Comparison of ENCODE assay signal across 13 mouse cellular contexts in the genomic region with DNA sequence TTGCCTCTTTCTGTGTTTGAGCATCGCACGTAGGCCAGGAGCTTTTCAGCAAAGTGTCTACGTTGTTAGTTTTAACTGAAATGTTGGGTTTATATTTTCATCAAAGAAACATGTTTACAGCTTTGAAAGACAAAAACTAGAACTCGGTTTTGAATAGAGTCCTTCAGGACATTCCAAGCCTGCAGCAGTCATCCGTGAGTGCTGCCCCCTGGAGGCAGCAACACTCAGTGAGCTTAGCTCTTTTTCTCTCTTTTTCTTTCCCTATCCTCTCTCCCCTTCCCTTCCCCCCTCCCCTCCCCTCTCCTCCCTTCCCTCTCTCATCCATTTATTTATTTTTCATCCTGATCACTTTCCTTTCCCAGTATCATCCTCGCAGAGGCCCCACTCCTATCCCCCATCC. TPM values are rescaled to one million over a fixed set of nuclear protein-coding genes. Genes with fewer than 3 reads are reported as not detected.
DNase-seq lines count a peak whose midpoint lies in the region; ATAC-seq and TF ChIP-seq lines count a peak whose summit lies in the region.
"Had no signal": no experiment of that assay in that cellular context is flagged by ENCODE, and none has a peak within 500 bp of the region (broad histone marks: within the 10 kb centered on the region; RNA-seq: fewer than 3 reads in every experiment).

No protein-coding gene starts in this region.

- no peaks in the 10 kb centered on the region for H3K27me3 ChIP-seq in forebrain, embryonic 14.5 days (replicated peaks; ENCODE audit: control insufficient read depth, insufficient read depth, low read length)
- H3K27me3 ChIP-seq in forebrain, embryonic 13.5 days: no peaks in the 10 kb centered on the region
- no peaks in the 10 kb centered on the region for H3K27me3 ChIP-seq in lung, postnatal 0 days (replicated peaks; ENCODE audit: insufficient read depth, low read length)
- H3K27me3 ChIP-seq: CH12.LX; embryonic facial prominence, embryonic 13.5 days; hindbrain, embryonic 15.5 days; liver, embryonic 13.5 days had no signal

- no peak for TF ChIP-seq EP300 in lung, postnatal 0 days (IDR thresholded peaks at IDR 0.05)

- H3K4me3 ChIP-seq in forebrain, embryonic 14.5 days (ENCODE audit: low read depth, low read length): no peak overlapping the region
- H3K4me3 ChIP-seq in forebrain, embryonic 13.5 days: no peak overlapping the region
- H3K4me3 ChIP-seq in left cerebral cortex, adult 2 months: no peak overlapping the region
- no peak overlapping the region for H3K4me3 ChIP-seq in lung, postnatal 0 days (ENCODE audit: low read depth, low read length)
- H3K4me3 ChIP-seq: embryonic facial prominence, embryonic 13.5 days; hindbrain, embryonic 15.5 days; liver, embryonic 13.5 days had no signal

- no peaks in the 10 kb centered on the region for H3K9me3 ChIP-seq in forebrain, embryonic 14.5 days (replicated peaks; ENCODE audit: control insufficient read depth, low read length)
- H3K9me3 ChIP-seq in forebrain, embryonic 13.5 days (replicated peaks): no peaks in the 10 kb centered on the region
- no peaks in the 10 kb centered on the region for H3K9me3 ChIP-seq in lung, postnatal 0 days (ENCODE audit: low read length)
- H3K9me3 ChIP-seq: embryonic facial prominence, embryonic 13.5 days; hindbrain, embryonic 15.5 days; liver, embryonic 13.5 days had no signal

- no peak overlapping the region for H3K27ac ChIP-seq in forebrain, embryonic 14.5 days (ENCODE audit: low read depth, low read length)
- H3K27ac ChIP-seq in forebrain, embryonic 13.5 days: no peak overlapping the region
- H3K27ac ChIP-seq in left cerebral cortex, adult 2 months: no peak overlapping the region
- no peak overlapping the region for H3K27ac ChIP-seq in lung, postnatal 0 days (ENCODE audit: low read length)
- H3K27ac ChIP-seq: embryonic facial prominence, embryonic 13.5 days; hindbrain, embryonic 15.5 days; liver, embryonic 13.5 days had no signal

- no peak for ATAC-seq in forebrain, embryonic 14.5 days
- no peak for ATAC-seq in forebrain, embryonic 13.5 days
- no peak for ATAC-seq in lung, postnatal 0 days
- ATAC-seq in megakaryocyte progenitor cell, adult 5-6 weeks (replicated peaks; ENCODE audit: poor library complexity): no peak

- TF ChIP-seq CTCF in left cerebral cortex, adult 2 months (IDR thresholded peaks at IDR 0.05): peak; percentile 59
- peak; percentile 65 for TF ChIP-seq CTCF in lung, postnatal 0 days (IDR thresholded peaks at IDR 0.05)

- no peak overlapping the region for H3K4me2 ChIP-seq in forebrain, embryonic 14.5 days (ENCODE audit: low read length)
- no peak overlapping the region for H3K4me2 ChIP-seq in forebrain, embryonic 13.5 days
- H3K4me2 ChIP-seq in lung, postnatal 0 days (replicated peaks; ENCODE audit: low read depth, low read length): no peak overlapping the region
- H3K4me2 ChIP-seq: embryonic facial prominence, embryonic 13.5 days; hindbrain, embryonic 15.5 days; liver, embryonic 13.5 days had no signal

- H3K36me3 ChIP-seq in forebrain, embryonic 14.5 days (ENCODE audit: control insufficient read depth, insufficient read depth, low read length): no peaks in the 10 kb centered on the region
- no peaks in the 10 kb centered on the region for H3K36me3 ChIP-seq in forebrain, embryonic 13.5 days (ENCODE audit: poor library complexity, severe bottlenecking)
- no peaks in the 10 kb centered on the region for H3K36me3 ChIP-seq in lung, postnatal 0 days (ENCODE audit: insufficient read depth, low read length)
- H3K36me3 ChIP-seq: embryonic facial prominence, embryonic 13.5 days; hindbrain, embryonic 15.5 days; liver, embryonic 13.5 days had no signal

- 53% methylated on average over 6 of the region's 6 CpGs for WGBS in forebrain, embryonic 14.5 days
- 54% methylated on average over 6 of the region's 6 CpGs for WGBS in forebrain, embryonic 13.5 days
- 57% methylated on average over 6 of the region's 6 CpGs for WGBS in lung, postnatal 0 days

- no peak overlapping the region for H3K9ac ChIP-seq in forebrain, embryonic 14.5 days (ENCODE audit: low read length)
- H3K9ac ChIP-seq in forebrain, embryonic 13.5 days: no peak overlapping the region
- no peak overlapping the region for H3K9ac ChIP-seq in lung, postnatal 0 days (replicated peaks; ENCODE audit: low read depth)
- H3K9ac ChIP-seq: embryonic facial prominence, embryonic 13.5 days; hindbrain, embryonic 15.5 days; liver, embryonic 13.5 days had no signal

- intact Hi-C loops in left cerebral cortex, adult 2 months (cut with DNase I): no loop called here

- no peaks in the 10 kb centered on the region for H3K4me1 ChIP-seq in forebrain, embryonic 14.5 days (ENCODE audit: control insufficient read depth, insufficient read depth, low read length)
- no peaks in the 10 kb centered on the region for H3K4me1 ChIP-seq in forebrain, embryonic 13.5 days
- H3K4me1 ChIP-seq in lung, postnatal 0 days (ENCODE audit: insufficient read depth, low read depth, low read length): no peaks in the 10 kb centered on the region
- H3K4me1 ChIP-seq: embryonic facial prominence, embryonic 13.5 days; hindbrain, embryonic 15.5 days; liver, embryonic 13.5 days had no signal

- DNase-seq in forebrain, embryonic 14.5 days (ENCODE audit: low spot score): peak; percentile 10
- DNase-seq in left cerebral cortex, adult 2 months (ENCODE audit: extremely low spot score in 1 of 2, low spot score in 2 of 2): no peak
- no peak for DNase-seq in left cerebral cortex, adult 9 months (ENCODE audit: low spot score in 2 of 2)
- peak; percentile 74 for DNase-seq in ZHBTc4 (ENCODE audit: low read depth, low spot score)
- peak; percentile 41 for DNase-seq in lung, postnatal 0 days (ENCODE audit: low spot score)
- no peak for DNase-seq in spleen, postnatal 36 days (ENCODE audit: low spot score in 2 of 2)
- DNase-seq: liver, embryonic 13.5 days had no signal

RNA-seq across cellular contexts. Expression of a gene that starts 19.5 kb away (rescaled TPM):
- 0.15 and 0.51 TPM in 2 replicates for polyA plus RNA-seq in forebrain, embryonic 14.5 days (2014; fragmentation: Nextera tagmentation; extraction: Ambion mirVana)
- polyA plus RNA-seq in forebrain, embryonic 13.5 days (2015; fragmentation: Nextera tagmentation; extraction: Ambion mirVana): 0.56 and 0.71 TPM in 2 replicates
- total RNA-seq in left cerebral cortex, adult 2 months (2021): not detected
- polyA plus RNA-seq in lung, postnatal 0 days (2015; fragmentation: Nextera tagmentation; extraction: Ambion mirVana): 0.14 and 0.46 TPM in 2 replicates
- total RNA-seq in megakaryocyte progenitor cell, adult 5-6 weeks (2015): not detected in 2 replicates
- total RNA-seq in megakaryocyte progenitor cell, adult 5-6 weeks (2017): not detected in 2 replicates
- total RNA-seq: CH12.LX; neutrophil, adult 5-6 weeks had no signal

Comparison
In these comparisons a context has a peak if more than half of its experiments do, and no peak if none do; other contexts are left out.
1. DNase-seq: peak in forebrain, embryonic 14.5 days (single experiment), ZHBTc4 (single experiment) and lung, postnatal 0 days (single experiment); none in left cerebral cortex, adult 2 months (0 of 2), left cerebral cortex, adult 9 months (0 of 2) and spleen, postnatal 36 days (0 of 2).